Mouse (Mus musculus): ENCODE data around the gene Ddx10.

Gene Ddx10

DNA sequence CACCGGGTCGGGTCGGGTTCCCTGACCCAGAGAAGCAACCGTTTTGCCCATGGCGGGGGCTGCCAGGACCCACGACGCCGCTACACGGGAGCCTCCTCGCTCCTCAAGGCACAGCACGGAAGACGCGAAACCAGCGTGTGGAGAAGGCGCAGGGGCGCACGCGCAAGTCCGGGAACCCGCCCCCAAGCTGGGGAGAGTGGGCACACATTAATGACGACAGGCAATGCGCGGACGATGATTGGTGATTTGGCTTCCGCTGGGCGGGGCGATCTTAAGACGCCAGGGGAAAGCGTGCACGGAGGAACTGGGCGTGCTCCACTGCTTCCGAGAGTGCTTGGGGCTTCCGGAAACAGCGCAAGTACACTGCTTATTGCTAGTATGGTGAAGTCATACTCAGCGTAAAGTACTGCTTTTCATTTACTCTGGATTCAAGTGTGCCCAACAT lies at the start of gene Ddx10:
Gene Ddx10, minus strand, starts transcription at position 101 of the 445 bp plus-strand sequence.
- DNase-seq: peak; percentile 95

DNA sequence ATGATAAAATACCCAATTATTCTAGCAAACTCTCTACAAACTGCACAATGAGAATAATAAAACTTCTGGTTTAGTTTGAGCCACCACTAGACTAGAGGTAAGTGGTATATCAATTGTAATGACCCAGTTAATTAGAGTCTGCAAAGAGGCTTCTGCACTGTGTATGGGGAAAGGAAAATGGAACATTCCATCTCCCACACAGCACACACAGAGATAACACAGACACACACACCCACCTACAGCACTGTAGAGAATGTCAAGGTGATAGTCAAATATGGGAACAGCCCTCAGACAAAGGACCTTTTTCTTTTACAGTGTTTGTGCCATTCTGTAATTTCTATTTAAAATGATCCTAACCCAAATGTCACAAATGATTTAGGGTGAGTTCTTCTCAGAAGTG lies 45.0 kb upstream of the Ddx10 start:
- DNase-seq: no peak

DNA sequence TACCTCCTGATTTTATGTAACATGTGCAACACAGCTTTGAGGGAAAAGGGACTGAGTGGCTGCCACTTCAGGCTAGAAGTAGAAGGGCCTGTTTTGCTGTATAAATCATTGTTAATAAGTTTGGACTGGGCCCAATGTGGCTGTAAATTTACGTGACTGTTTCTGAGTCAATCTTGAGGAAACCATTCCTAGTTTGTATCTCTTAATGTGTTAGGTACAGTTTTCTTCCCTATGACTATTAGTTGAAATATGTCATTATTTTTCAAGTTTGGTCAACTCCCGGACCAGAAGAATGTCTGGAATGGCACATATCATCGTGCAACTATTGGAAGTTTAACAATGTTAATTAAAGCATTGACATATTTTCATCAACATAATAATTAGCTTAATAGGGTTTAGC lies 42.2 kb upstream of the Ddx10 start:
- DNase-seq: no peak

DNA sequence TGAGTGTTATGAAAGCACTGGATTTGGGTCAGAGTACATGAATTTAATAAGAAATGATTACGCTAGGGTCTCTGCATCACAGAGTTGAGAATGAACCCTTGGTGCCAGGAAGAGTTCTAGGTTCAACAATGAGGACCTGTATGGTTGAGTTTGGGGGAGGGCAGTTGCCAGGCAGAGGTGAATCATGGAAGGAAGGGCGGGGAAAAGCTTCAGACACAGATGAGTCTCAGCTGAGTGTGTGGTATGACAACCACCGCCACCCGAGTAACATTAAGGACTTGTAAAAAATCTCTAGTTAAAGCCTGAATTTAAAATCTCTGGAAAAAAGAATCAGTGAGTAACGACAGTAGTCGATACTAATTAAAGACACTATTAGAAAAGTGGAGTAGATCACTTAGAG lies 38.9 kb upstream of the Ddx10 start:
- DNase-seq: no peak

DNA sequence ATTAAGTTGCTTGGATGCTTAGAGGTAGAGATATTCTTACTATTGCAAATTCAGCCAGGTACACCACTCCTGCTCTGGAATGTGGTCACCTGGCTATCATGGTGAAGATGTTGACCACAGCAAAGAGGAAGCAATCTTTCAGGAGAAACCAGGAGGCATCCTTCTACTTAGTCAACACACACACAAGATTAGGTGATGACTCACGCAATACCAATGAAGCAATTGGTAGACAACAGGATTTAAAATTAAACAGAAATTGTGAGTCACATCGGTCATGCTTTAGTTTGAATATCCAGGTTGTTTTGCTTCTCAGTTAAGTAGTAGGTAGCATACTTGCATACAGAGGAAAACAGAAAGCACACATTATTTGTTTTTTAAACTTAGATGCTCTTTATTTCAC lies 31.1 kb upstream of the Ddx10 start:
- no peak for DNase-seq

DNA sequence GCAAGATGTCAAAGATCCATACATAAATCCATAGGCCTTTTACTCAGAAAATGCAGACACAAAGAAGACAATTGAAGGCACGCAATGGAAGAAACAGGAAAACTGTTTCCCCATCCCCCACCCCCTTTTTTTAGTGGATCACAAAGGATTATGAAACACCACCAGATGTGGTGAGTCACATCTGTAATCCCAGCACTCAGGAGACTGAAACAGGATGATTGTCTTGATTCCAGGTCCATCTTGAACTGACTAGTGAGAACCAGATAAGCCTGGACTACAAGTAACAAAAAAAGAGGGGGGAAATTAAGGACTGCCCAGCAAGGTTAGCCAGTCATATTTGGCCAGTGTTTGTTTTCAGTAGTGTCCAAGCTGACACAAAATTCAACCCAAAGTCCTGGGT lies 28.5 kb upstream of the Ddx10 start:
- DNase-seq: no peak

DNA sequence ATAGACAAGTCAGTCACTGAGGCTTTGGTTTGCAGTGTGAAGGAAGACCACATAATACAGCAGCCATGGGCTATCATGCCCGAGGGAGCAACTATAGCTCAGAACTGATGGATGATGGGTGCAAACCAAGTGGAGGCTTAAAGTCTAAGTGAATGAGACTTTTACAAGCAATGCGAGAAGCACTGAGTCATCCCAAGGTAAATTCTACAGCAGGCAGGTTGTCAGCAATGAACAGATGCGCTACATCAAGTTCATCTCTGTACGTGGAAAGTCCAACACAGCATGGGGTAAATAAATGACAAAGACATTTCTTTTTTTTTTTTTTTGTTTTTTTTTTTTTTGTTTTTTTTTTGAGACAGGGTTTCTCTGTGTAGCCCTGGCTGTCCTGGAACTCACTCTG lies 24.9 kb upstream of the Ddx10 start:
- no peak for DNase-seq

DNA sequence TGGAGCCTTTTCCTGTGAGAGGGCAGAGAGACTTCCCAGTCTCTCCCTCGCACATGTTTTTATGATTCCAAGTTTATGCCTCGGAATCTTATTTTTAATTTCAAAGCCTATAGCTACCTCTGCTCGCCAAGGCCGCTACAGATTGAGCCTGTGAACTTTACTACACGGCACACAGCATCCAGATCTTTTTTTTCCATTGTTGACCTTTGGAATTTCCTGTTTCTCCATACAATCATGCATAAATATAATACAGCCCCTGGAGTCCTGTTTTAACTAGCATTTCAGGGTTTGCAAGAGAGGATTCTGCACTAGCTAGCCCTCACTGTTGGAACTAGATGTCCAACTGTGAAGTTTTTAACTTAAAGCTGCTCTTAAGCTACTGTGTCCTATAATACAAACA lies 24.4 kb upstream of the Ddx10 start:
- no peak for DNase-seq

DNA sequence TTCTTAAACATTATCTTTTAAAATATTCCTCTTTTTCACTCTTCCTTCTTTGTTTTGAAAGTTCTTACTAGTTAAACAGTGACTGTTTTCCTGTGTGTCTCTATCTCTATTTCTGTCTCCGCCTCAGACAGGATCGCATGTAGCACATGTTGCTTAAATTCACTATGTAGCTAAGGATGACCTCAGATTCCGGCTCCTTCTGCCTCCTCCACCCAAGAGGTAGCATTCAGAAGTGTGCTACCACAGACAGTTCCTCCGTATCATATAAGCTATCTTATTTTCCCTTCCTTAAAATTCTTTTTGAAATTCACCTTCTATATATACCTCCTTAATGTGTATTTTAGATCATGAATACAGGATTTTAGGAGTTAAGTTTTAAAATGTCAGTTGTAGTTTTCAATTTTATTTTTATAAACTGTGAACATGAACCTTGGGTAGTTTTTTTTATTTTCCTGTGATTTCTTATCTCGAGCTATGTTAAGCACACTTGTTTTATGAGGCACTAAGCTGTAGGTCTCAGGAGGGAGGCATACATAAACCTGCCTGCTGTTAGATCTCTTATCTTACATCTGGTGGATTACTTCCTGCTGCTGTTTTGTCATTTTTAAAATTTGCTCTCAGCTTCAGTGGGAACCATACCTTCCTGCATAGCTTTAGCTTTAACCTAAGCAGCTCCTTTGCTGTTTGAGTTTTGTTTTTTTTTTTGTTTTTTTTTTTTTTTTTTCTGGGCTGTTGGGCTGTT lies 23.6 kb upstream of the Ddx10 start:
- no peak for DNase-seq

DNA sequence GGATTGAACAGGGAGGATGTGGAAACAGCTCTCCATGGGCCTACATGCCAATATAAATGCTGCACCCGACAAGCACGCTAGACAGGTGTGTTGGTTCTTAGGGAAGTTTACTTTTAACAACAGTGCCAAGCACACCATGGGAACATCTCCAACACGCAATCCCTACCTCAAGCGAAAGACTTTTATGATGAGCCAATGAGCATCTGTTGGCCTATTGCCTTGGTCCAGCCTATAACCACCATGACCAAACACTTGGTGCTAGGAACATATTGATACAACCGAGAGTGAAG lies 21.6 kb upstream of the Ddx10 start:
- DNase-seq: no peak

DNA sequence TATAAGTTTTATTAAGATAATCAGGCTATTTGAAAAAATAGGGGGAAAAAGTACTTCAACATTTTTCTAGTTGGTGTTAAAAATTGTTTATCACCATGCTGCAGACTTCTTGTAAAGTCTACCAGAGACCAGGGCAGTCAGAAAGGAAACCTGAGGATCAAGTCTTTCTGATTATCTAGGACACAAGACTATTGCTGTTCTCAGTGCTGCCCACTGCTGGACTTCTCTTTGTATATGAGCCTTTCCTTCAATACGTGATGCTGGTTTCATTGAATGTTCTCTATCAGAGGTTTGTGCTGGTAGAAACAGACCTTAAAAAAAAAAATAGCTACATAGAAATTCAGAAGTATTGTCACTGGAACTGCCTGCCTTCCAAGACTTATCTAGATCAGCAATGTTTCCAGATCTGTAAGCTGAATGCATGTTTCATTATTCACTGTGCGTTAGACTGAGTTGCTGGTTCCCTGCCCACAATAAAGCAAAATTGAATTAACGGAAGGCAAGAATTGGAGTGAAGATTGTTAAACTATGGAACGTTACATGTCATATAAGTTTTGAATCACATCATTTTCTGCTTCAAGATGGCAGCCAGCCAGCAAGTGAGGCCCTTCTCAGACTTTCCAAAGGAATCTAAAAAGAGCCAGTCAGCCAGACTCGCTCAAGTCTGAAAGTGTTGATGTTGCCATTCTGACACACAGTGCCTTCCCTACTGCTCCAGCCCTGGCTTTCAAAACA lies 21.0 kb upstream of the Ddx10 start:
- DNase-seq: no peak

DNA sequence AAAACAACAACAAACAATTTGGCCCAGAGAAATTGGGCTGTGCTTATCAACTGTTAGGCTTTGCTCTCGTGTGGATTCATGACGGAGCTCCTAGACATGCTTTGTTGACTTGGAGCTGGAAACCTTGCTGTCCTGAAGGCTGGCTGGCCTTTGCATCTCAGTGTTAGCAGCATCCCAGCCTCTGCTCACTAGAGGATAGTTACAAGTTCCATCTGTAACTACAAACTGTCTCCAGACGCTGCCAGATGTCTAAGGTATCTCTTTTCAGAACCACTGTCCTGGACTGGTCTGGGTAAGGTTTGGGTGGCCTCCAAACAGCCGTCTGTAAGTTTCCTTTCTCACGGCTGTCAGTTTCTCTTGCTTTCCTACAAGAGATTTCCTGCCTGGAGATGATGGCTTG lies 20.2 kb upstream of the Ddx10 start:
- no peak for DNase-seq

DNA sequence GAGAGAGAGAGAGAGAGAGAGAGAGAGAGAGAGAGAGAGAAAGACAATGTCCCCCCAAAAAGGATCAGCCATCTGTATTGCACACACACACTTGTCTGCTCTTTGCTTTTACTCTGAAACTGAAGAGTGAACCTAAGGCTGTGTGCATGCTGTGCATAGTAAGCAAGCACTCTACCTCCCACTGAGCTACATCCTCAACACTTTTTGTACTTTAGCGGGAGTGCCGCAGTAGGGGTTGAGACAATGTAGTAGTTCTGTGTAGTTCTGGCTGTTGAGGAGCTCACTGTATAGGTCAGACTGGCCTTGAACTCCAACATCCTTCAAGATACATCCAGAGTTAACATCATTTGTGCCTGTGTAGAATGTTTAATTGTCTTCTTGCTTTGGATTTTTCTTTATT lies 17.7 kb upstream of the Ddx10 start:
- DNase-seq: no peak

DNA sequence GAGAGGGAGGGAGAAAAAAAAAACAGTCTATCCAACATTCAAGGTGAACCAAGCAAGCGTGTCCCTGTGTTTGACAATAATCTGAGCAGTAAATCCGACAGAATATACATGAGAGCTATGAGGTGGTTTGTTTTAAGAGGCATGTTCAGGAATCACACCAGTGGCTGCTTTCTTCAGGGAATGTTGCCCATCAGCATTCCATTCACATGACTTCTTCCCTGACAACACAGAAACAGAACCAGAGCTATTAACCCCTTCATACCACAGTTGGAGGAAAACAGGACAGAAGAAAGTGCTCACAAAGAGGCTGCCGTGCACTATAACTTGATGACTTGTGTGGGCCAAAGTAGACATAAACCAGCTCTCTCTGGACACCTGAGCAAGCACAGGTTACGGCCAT lies 16.5 kb upstream of the Ddx10 start:
- no peak for DNase-seq

DNA sequence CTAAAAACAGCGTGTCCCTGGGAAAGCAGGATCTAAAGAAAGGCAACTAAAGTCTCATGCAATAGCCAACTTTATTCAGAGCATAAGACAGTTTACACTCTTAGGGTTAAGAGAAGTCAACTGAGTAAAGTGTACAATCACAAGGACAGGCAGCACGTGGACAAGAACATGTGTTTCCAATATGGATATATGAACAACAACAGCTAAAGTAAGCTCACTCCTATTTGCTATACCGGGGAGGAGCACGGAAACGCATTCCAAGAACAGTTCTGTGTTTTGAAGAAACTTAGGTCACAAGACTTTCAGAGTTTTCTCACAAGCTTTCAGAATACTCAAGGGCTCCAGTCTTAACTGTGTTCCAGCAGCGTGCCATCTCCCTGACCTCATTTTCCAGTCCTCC lies 10.3 kb upstream of the Ddx10 start:
- DNase-seq: no peak

DNA sequence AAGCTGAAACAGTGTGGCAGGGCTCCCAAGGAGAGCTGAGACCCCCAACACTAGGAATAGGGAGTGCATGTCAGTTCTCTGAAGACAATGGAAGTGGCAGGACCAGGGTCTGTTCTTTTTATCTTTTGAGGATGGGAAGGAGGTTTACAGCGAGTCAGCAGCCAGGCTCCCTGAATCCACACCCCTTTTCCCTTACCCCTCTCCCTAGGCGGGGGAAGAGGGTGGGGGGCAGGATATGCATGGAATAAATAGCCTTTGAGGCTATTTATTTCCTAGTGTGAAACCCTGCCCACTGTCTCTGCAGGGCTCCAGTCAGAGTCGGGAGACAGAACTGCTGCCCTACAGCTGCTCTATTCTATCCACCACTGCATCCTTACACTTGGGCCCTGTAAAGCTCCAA lies 9.9 kb upstream of the Ddx10 start:
- no peak for DNase-seq

DNA sequence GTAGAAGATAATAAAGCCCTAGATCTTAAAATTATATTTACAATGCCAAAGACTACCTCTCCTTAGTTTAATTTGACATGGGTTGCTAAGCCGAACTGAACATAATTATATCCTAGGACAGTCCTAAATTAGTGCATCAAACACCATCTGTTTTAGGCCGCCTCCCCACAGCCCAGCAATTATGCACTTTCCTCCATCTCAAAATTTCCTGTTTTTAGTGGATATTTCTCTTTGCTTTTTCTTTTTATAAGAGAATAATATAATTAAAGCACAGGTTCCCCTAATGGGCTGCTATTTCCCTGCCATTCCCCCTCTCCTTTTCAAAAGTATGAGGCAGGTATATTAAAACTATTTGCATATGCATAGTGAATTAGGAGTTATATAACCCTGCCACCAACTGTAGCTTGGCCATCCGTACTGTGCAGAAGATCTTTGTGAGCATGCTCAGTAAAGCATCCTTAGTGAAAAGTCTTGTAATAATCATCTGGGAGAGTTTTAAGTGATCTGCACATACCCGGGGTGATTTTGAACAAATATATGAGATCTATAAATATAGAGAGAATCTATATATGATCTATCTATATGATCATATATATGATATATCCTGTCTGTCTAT lies 8.9 kb upstream of the Ddx10 start:
- DNase-seq: no peak

DNA sequence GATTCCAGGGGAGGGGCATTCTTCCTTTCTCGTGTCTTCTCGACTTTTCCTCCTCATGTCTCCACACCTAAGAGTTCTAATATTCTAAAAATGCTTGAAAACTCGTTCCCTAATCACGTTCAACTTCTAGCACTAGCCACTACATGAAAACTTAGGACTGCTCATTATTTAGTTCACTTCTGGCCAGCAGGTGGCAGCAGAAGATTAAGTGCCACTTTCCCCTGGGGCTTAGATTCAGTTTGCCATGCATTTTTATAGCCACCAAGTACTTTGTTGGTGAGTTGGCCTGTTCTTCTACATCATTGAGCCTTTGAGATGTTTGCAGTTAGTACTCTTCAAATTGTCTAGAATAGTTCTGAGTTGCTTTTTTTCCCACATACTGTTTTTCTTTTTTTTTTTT lies 6.5 kb upstream of the Ddx10 start:
- DNase-seq: peak; percentile 61

DNA sequence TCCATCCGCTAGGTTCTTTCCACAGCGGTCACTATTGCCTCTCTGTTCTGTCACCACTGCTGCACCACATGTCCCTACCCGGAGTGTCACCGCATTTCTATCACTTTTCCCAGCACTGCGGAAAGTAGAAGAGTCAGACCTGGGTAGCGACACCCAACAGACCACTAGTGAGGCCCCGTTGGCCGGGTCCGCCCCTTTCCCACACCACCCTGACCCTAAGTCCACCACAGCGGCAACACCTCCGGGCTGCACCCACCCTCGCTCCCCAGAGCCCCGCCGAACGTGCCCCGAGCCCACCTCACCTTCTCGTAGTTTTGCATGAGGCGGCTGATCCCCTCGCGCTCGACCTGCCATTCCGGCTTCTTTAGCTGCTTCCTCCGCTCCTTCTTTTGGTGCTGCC lies 337 bp downstream of the Ddx10 start:
- peak; percentile 8 for DNase-seq

DNA sequence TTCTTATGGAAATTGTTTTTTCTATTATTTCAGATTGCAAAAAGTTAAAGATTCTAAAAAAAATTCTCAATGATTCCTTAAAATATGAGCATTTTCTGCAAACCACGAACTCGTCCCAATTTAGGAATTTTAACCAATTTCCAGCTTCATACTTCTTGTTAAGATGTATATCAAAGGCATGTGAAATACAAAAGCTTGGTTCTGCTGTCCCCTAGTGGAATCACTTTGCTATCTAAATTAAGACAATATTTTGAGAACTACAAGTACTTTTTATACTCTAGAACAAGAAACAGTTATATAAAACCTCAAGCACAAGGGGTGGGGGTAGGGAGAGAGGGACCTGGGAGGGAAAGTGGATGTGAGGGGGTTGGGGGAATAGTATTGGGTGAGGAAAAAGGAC lies 29.7 kb downstream of the Ddx10 start:
- no peak for DNase-seq

DNA sequence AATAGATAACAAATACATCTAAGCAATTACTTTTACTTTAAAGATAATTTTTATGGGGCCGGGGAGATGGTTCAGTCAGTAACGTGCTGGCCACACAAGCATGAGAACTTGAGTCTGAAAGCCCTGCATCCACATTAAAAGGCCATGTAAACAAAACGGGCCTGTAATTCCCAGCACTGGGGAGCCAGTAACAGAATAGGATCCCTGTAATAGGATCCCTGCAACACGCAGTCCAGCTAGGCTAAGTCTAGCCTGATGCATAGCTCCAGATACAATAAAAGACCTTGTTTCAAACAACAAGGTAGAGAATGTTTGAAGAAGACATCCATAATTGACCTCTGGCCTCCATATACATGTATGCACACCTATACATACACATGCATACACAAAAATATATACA lies 39.6 kb downstream of the Ddx10 start:
- DNase-seq: no peak

DNA sequence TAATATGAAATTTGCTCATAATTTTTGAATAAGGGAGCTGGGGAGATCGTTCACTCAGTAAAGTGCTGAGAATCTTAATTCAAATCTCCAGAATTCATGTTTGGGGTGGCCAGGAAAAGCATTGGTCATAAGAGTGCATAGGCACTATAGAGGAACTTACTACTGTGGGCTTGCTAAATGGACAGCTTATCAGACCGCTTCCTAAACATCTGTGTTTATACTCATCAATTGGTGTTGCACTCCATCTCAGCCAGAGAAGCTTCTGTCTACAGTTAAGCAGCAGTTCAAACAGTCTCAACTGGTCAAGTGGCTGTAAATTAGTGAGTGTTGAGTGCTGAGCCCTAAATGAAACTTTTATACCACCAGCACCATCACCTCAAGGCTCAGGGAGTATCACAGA lies 73.3 kb downstream of the Ddx10 start:
- no peak for DNase-seq

DNA sequence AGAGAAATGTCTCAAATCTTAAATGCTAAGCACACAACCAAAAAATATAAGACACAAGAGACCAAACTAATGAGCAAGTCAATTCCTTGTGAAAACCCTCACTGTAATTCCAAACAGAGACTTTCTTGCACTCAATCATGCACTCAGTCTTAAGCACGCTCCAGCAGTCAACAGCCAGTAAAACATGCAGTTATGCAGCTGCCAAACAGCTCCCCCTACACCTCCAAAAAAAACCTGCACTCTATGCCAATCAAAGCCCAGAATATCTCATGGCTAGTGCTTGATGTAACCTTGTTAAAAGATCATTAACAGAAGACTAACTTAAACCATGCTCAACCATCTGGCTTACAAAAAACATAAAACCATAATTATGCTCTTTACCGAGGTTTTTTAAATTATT lies 74.6 kb downstream of the Ddx10 start:
- no peak for DNase-seq

DNA sequence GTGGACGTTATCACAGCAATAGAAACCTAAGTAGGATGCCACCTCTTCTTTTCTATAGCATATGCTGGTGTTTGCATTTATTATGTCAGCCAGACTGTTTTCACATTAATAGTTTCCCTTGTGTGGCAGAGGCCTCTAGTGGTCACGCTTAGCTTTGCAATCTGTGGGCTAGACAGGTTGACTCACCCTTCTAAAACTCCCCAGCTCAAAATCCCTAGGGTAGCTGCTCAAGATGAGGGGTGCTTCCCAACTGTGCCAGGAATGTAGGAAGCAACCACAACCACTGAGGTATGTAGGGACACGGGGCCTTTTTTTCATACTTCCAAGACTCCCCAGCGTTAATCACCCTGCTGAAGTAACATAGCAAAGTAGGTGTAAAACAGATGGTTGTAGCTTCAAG lies 103.6 kb downstream of the Ddx10 start:
- peak; percentile 26 for DNase-seq

DNA sequence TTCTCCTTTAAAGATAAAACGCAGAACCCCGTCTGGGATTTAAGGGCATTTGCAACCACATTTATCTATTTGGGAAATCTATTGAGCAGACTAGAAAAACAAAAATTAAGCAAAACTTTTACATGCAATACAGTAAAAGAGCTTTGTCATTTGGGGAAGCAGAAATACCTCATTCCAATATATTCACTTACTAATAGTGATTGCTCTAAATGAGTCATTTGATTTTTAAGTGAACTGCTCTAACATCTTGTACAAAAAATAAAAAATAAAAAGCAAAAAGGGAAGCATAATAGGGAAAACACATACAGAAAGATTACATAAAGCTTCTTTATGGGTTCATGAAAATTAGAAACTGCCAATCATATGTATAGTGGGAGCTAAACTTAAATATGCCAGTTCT lies 104.3 kb downstream of the Ddx10 start:
- DNase-seq: no peak
